Mouse (Mus musculus) erythroblast, embryonic 14.5 days (primary cell): Measurements from ENCODE around the gene Dhcr24. TPM values are rescaled to one million over a fixed set of nuclear protein-coding genes. Genes with fewer than 3 reads are reported as not detected.

Experiments
- H3K27me3 ChIP-seq: 2 replicates; pipeline ENCODE4 v1.6.1; 2012; ENCODE audit warnings: inconsistent platforms; ENCODE audit not compliant: control insufficient read depth
- H3K36me3 ChIP-seq: 2 replicates; pipeline ENCODE4 v1.6.1; 2012; ENCODE audit warnings: mild to moderate bottlenecking, inconsistent platforms; ENCODE audit not compliant: control insufficient read depth
- H3K4me1 ChIP-seq: 2 replicates; pipeline ENCODE4 v1.6.1; 2012; ENCODE audit warnings: inconsistent platforms; ENCODE audit not compliant: control insufficient read depth
- H3K4me3 ChIP-seq: replicated peaks from 2 replicates; pipeline ENCODE3; 2012; ENCODE audit warnings: moderate library complexity, mild to moderate bottlenecking, inconsistent platforms
- H3K9me3 ChIP-seq: 2 replicates; pipeline ENCODE4 v1.6.1; 2012; ENCODE audit warnings: low read length, inconsistent platforms, mixed read lengths; ENCODE audit not compliant: control insufficient read depth
- GATA1 ChIP-seq: IDR thresholded peaks from 2 replicates; pipeline ENCODE4 v1.6.1; 2012; ENCODE audit warnings: low read length, inconsistent platforms, mixed read lengths
- TAL1 ChIP-seq: IDR thresholded peaks from 3 replicates; pipeline ENCODE4 v1.6.1; 2012; ENCODE audit warnings: low read length, inconsistent platforms, mixed read lengths
- polyA plus RNA-seq: library from polyadenylated mRNA; stranded (reverse); fragments of >175 nt; gene quantifications from 2 replicates; pipeline ENCODE4 v1.2.3, GENCODE M21; 2012

Dhcr24 gene
- polyA plus RNA-seq, 1 experiment, result 0.81 TPM

DNA sequence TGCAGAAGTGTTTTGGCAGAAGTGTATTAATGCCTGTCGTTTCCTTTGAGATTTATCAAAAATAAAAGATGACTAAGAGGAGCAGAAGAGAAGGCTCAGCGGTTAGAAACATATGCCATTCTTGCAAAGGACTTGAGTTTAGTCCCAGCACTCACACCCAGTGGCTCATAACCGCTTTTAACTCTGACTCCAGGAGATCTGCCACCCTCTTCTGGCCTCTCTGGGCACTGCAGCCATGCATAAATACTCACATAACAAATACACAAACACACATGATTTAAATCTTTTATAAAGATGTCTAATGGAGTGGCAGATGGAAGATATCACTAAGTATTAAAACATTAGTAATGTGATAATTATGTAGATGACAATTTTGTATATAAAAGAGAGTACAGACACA lies 35.4 kb downstream of the Dhcr24 start:
- Histone ChIP-seq H3K9me3 (no peaks in the 10 kb centered on the region), H3K36me3 (no peaks in the 10 kb centered on the region), H3K27me3 (no peaks in the 10 kb centered on the region), H3K4me1 (peaks cover 5% of the 10 kb centered on the region), H3K4me3 (no peak overlapping the region)
- TF ChIP-seq TAL1, result no peak
- no peak for TF ChIP-seq GATA1

- H3K4me3 ChIP-seq, result no peak overlapping the region
- H3K27me3 ChIP-seq, result no peaks in the 10 kb centered on the region
- H3K9me3 ChIP-seq, result no peaks in the 10 kb centered on the region
- H3K36me3 ChIP-seq, result no peaks in the 10 kb centered on the region
- TF ChIP-seq TAL1 (no peak), GATA1 (no peak)
- peaks cover 5% of the 10 kb centered on the region for H3K4me1 ChIP-seq
Measured at GRCm38 (mm10) chr4:106597055-106597454, 36.2 kb downstream of the Dhcr24 start.

DNA sequence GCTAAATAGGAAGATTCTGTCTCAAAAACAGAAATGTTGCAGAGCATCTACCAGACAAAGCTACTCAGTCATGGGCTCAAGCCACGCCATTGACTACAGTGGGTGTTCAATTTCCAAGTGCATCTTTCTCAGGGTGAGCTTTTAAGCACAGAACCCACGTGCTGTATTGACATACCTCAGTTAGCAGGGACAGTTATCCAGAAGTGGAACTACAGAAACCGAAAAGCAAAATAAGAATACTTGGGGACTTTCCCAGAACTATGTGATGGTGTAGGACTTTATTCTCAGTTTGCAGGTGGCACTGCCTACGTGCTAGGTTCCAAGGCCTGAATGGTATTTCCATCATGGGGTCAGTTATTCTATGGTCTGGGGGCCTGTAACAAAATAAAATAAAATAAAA lies 36.9 kb downstream of the Dhcr24 start:
- no peaks in the 10 kb centered on the region for H3K27me3 ChIP-seq
- H3K4me3 ChIP-seq, result no peak overlapping the region
- H3K9me3 ChIP-seq, result no peaks in the 10 kb centered on the region; the same call in 1 of the 2 replicates
- no peaks in the 10 kb centered on the region for H3K36me3 ChIP-seq
- peaks cover 5% of the 10 kb centered on the region for H3K4me1 ChIP-seq
- no peak for TF ChIP-seq GATA1
- no peak for TF ChIP-seq TAL1

GRCm38 (mm10) chr4:106599415-106599814 lies 38.6 kb downstream of the Dhcr24 start:
- TF ChIP-seq TAL1 (no peak), GATA1 (no peak)
- Histone ChIP-seq H3K4me1 (peaks cover 5% of the 10 kb centered on the region), H3K27me3 (no peaks in the 10 kb centered on the region), H3K36me3 (no peaks in the 10 kb centered on the region), H3K4me3 (no peak overlapping the region), H3K9me3 (no peaks in the 10 kb centered on the region; the same call in 1 of the 2 replicates)

DNA sequence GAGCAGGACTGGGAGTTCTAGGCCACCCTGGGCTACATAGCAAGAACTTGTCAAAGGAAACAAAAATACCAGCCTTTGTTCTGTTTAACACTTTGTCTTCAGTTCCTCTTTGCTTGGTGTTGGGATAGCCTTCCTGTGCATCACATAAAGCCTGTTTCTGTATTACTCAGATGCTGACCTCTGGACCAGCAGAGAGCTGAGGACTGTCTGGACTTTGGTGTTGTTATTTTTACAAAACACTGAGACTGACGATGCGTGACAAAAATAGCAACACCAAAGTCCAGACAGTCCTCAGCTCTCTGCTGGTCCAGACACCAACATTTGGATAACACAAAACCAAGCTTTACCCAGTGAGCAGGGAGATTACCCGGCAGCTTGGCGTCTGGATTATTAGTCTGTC lies 39.9 kb downstream of the Dhcr24 start:
- H3K27me3 ChIP-seq, result no peaks in the 10 kb centered on the region
- TF ChIP-seq GATA1 (no peak), TAL1 (no peak)
- H3K4me1 ChIP-seq, result peaks cover 2% of the 10 kb centered on the region; the same call in 1 of the 2 replicates
- no peaks in the 10 kb centered on the region for H3K36me3 ChIP-seq
- no peak overlapping the region for H3K4me3 ChIP-seq
- H3K9me3 ChIP-seq, result no peaks in the 10 kb centered on the region; the same call in 1 of the 2 replicates

DNA sequence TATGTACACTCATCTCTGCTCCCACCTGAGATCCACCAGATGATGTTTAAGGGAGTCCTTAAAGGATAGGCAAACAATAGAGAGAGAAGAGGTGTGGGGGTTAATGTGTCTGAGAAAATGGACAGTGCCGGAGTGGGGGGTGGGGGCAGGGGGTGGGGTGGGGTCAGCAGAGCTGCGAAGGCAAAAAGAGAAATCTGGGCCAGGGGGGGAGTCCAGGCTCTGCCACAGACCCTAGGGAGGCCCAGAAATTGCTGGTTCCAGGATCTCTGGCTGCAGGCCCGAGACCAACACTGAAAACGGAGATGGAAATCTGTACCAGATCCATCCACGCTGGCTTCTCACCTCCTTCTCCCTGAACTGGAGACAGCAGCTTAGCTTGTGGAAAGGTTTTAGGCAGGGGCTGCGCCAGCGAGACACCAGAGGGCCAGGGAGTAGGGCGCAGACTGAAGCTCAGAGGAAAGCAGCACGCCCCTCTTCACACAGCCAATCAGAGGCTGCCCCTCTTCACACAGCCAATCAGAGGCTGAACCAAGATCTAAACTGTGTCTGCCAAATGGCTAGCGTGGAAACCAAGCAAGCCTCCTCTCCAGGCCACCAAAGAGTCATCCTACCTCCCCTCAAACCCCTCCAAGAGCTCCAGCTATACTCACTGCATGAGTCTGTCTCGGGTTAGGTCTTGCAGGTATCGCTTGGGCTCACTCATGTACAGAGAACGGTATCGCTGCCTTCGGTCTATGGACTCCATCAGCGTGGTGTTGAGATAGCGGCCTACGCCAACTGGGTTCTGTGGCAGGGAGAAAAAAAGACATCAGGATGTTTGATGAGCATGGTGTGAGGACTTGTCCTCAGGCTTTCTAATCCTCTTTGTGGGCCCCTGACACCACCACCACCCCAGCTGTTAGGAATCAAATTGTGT lies 46.1 kb downstream of the Dhcr24 start:
- no peak for TF ChIP-seq GATA1
- TF ChIP-seq TAL1, result no peak
- Histone ChIP-seq H3K9me3 (peaks cover 6% of the 10 kb centered on the region; the same call in 1 of the 2 replicates), H3K27me3 (peaks cover 8% of the 10 kb centered on the region), H3K36me3 (no peaks in the 10 kb centered on the region), H3K4me1 (peaks cover 7% of the 10 kb centered on the region), H3K4me3 (no peak overlapping the region)

GRCm38 (mm10) chr4:106607905-106608304 lies 47.1 kb downstream of the Dhcr24 start:
- Histone ChIP-seq H3K4me3 (no peak overlapping the region), H3K36me3 (no peaks in the 10 kb centered on the region)
- TF ChIP-seq TAL1, result no peak
- no peak for TF ChIP-seq GATA1

DNA sequence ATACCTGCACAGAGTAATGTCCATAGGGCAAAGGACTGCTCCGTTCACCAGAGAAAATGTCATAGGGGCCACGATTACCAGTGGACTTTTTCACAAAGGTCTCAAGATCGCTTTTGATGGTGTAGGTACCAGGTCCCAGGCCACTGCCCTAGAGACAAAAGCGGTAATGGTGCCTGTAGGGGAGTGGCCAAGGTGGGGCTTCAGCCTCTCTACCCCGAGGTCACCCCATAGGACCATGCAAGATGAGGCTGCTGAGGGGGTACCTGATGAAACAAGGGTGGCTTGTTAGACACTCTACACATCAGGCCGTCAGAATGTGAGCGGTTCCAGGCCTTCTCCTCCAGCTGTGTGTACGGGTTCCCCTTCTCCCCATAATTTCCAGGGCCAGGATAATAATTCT lies 52.3 kb downstream of the Dhcr24 start:
- Histone ChIP-seq H3K4me3 (peak overlapping the region; percentile 55), H3K27me3 (peaks cover 32% of the 10 kb centered on the region), H3K9me3 (peaks cover 11% of the 10 kb centered on the region; the same call in 1 of the 2 replicates), H3K4me1 (peaks cover 54% of the 10 kb centered on the region), H3K36me3 (no peaks in the 10 kb centered on the region)
- TF ChIP-seq TAL1 (no peak), GATA1 (no peak)

More at GRCm38 (mm10) chr4:106607905-106608304, 47.1 kb downstream of the Dhcr24 start:
- Histone ChIP-seq H3K4me1 (peaks cover 13% of the 10 kb centered on the region), H3K9me3 (peaks cover 6% of the 10 kb centered on the region; the same call in 1 of the 2 replicates), H3K27me3 (peaks cover 8% of the 10 kb centered on the region)

- H3K4me3 ChIP-seq, result peak overlapping the region; percentile 55
- H3K27me3 ChIP-seq, result peaks cover 32% of the 10 kb centered on the region
- H3K36me3 ChIP-seq, result no peaks in the 10 kb centered on the region
- peaks cover 54% of the 10 kb centered on the region for H3K4me1 ChIP-seq
- peak; percentile 54 for TF ChIP-seq TAL1
- TF ChIP-seq GATA1, result peak; percentile 14; the same call in 1 of the 2 replicates
- H3K9me3 ChIP-seq, result peaks cover 11% of the 10 kb centered on the region; the same call in 1 of the 2 replicates
Measured at GRCm38 (mm10) chr4:106613560-106613959, 52.7 kb downstream of the Dhcr24 start.
